Mouse (Mus musculus) CD8-positive naive resting alpha-beta T cell, adult 57 days (primary cell): ENCODE data around the gene Wbp2nl. TPM values are rescaled to one million over a fixed set of nuclear protein-coding genes. Genes with fewer than 3 reads are reported as not detected.

Experiments
- total RNA-seq: library from RNA; stranded (reverse); gene quantifications from one replicate; pipeline ENCODE4 v1.2.4, GENCODE M21; 2023

Gene Wbp2nl
- not detected for total RNA-seq

DNA sequence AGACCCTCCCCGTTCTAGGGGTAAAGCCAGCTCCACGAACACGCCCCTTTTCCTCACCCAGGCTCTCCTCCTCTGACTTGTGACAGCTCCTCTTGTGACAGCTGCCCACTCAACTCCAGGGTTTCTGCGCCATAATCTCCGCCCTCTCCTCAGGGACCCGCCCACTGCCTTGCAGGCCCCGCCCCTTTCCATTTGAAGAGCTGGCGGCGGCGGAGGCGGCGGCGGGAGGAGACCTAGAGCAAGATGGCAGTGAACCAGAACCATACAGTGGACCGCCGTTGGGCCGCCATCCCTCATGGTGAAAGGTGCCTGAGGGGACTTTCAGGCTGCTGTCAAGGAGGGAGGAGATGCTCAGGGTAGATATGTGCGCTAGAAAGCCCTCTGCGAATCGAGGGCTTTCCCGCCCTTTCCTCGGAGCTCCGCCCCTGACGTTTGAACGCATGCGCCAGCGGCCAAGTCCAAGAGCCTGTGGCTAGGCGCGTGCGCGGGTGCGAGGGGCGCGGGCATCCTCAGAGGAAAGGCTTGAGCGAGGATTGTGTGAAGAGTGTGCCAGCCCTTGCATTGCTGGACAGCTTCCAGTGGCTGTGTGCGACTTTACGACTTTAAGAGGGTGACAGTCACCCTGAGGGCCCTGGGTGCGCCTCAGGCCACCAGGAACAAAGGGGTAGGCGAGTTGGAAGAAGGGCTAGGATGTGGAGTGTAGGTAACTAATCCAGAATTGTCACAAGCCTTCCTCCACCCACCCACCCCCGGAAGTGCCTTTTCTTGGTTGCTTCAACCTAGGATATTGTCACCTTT lies at the start of gene Wbp2nl:
TSS of gene Wbp2nl (plus strand) at position 191 of the 798 bp plus-strand sequence.

DNA sequence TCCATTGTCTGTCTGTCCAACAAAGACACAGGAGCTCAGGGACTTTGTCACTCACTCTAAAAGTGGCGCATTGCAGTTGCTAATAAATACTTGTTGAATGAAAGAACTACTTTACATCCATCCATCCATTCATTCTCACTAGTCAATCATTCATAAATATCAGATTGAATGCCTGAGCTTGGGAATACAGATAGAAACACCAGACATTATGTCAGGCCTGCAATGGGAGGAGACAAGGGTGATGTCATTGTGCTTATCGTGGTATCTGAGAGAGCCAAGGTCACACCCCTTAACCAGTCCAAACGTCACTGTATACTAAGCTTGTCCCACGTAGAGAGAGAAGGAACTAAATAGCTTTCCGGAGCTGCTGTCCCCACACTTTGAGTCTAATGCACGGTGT lies 46.7 kb upstream of the Wbp2nl start, which contains the start of gene 1500009C09Rik:
TSS of gene 1500009C09Rik (plus strand) at position 301 of the 400 bp plus-strand sequence.

DNA sequence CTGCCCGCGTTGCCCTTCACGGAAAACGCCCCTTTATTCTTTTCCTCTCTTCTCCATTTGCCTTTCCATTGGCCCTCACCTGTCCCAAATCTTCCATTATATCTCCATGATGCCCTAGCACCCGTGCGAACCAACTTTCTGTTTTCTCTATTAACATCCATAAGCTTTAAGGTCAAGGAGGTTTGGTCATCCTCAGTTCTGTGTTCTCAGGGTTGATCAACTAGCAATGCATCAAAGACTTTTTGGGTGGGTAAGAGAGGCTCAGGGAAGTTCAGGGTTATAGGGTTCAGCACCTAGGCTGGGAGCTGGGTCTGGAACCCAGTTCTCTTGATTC lies 24.2 kb upstream of the Wbp2nl start, which contains the start of gene Sept3:
TSS of gene Sept3 (plus strand) at position 301 of the 334 bp plus-strand sequence.

DNA sequence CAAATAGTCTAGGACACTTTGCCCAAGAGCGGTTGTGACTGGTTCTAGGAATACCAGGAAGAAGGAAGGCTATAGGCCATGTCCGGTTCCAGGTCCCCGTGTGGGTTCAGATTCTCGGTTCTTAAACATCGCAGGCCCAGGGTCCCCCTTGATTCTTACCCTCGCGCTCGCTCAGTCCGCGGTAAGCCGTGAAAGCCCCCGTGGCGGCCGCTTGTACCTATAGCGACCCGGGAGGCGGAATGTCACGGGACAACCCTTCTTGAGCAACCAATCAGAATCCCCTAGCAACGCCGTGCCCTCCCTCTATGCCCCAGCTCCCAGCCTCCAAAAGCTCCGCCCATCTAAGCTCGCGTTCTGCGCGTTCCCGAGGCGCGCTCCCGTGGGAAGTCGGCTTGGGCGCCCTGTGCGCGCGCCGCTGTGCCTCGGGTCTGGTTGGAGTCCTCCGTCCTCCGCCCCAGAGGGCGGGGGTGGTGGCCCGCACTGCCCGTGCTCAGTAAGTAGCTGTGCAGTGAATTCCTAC lies 39.9 kb downstream of the Wbp2nl start, which contains the start of the genes Naga, Pheta2 and Smdt1:
TSS of gene Naga (minus strand) at position 333 of the 520 bp plus-strand sequence.
TSS of gene Pheta2 (plus strand) at position 350 of the 520 bp plus-strand sequence.
TSS of gene Smdt1 (plus strand) at position 367 of the 520 bp plus-strand sequence.

DNA sequence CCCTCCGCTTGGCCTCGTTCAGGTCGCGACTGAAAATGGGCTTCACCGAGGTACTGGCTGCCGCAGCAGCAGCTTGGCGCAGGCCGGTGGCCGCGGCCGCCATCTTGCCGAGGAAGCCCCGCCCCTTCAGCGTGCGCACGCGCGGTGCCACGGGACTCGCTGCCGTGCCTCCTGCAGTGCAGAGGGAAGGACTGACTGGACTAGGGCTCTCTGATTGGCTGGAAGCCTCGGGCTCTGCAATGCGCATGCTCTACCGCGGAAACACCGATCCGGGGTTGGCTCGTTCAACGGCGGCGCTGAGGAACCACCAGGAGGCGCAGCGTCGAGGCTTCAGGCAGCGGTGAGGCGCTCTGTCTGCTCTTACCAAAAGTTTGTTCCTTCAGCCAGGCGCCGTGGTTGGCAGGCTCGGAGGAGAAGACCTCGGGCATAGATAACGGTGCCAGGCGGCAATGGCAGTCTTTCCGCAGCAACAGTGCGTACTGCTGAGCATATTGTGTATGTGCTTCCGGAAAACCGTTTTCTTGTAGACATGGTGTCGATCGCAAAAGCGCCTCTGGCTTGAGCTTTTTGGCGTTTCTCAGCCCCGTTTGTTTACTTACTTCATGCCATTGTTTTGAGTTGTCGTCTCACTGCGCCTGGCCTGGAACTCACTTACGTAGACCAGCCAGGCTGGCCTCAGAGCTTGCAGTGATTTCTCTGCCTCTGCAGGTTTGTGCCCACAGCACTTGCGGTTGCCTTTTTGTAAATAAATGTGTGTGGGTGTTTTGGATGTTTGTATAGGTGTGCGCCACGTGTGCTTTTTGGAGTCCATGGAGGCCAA lies 55.6 kb downstream of the Wbp2nl start, which contains the start of gene Ndufa6:
TSS of gene Ndufa6 (minus strand) at position 197 of the 820 bp plus-strand sequence.

Other genes with a start within 250 kb of the Wbp2nl start
- gene 4930407I10Rik, start 239.8 kb upstream of the Wbp2nl start, total RNA-seq, result not detected
- not detected for gene Mei1, start 229.0 kb upstream of the Wbp2nl start, total RNA-seq
- 39.1 TPM for gene Ccdc134, start 171.0 kb upstream of the Wbp2nl start, total RNA-seq
- 184 TPM for gene Srebf2, start 151.8 kb upstream of the Wbp2nl start, total RNA-seq
- 0.77 TPM for gene Shisa8, start 86.1 kb upstream of the Wbp2nl start, total RNA-seq
- gene Tnfrsf13c, start 74.6 kb upstream of the Wbp2nl start, total RNA-seq, result 15.5 TPM
- 0.83 TPM for gene Cenpm, start 54.2 kb upstream of the Wbp2nl start, total RNA-seq
- not detected for gene 1500009C09Rik, start 46.6 kb upstream of the Wbp2nl start, total RNA-seq
- not detected for gene Sept3, start 24.1 kb upstream of the Wbp2nl start, total RNA-seq
- 55.5 TPM for gene Naga, start 40.0 kb downstream of the Wbp2nl start, total RNA-seq
- 1.1 TPM for gene Pheta2, start 40.0 kb downstream of the Wbp2nl start, total RNA-seq
- 85.9 TPM for gene Smdt1, start 40.0 kb downstream of the Wbp2nl start, total RNA-seq
- 128 TPM for gene Ndufa6, start 55.4 kb downstream of the Wbp2nl start, total RNA-seq
- 6.2 TPM for gene Cyp2d22, start 81.3 kb downstream of the Wbp2nl start, total RNA-seq
- not detected for gene Cyp2d11, start 95.1 kb downstream of the Wbp2nl start, total RNA-seq
- not detected for gene Cyp2d10, start 108.2 kb downstream of the Wbp2nl start, total RNA-seq
- not detected for gene Cyp2d9, start 134.5 kb downstream of the Wbp2nl start, total RNA-seq